Mouse (Mus musculus) T-cell, adult 2 months (primary cell): Measurements from ENCODE around the gene Gpc1.

ENCODE experiments used
- DNase-seq: peaks from one replicate; pipeline ENCODE4 v3.0.0; 2022; ENCODE audit warnings: low spot score

The Gpc1 gene

DNA sequence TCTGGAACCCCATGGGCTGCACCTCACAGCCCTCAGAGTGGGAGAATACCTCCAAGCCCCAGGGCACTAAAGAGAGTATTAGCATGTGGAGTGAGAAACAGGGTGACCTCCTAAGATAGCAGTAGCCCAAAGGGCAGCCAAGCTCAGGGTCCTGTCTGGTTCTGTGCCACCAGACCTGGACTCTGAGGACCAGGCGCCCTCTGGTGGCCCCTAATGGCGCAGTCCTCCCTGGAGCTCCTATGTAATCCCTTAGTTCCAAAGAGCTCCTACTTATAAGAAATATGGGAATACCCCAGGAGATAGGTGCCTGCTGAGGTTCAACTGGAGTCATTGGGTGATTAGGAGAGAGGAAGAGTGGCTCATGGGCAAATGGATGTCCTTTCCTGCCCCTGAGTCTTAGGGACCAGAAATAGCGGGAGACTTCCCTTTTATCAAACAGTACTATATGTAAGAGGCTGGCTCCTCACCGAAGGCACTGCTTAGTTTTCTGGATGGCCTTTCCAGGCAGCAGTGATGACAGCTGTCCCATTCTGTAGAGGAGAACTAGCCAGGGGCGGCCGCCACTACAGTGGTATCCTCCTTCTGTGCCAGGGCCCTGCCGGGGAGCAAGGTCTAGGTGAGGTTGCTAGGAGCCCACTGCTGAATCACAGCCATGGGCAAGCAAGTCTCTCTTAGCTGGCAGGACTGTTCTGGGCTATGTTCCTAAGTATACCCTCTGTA, 2.7 kb downstream of the Gpc1 start:
- DNase-seq = peak; percentile 26

DNA sequence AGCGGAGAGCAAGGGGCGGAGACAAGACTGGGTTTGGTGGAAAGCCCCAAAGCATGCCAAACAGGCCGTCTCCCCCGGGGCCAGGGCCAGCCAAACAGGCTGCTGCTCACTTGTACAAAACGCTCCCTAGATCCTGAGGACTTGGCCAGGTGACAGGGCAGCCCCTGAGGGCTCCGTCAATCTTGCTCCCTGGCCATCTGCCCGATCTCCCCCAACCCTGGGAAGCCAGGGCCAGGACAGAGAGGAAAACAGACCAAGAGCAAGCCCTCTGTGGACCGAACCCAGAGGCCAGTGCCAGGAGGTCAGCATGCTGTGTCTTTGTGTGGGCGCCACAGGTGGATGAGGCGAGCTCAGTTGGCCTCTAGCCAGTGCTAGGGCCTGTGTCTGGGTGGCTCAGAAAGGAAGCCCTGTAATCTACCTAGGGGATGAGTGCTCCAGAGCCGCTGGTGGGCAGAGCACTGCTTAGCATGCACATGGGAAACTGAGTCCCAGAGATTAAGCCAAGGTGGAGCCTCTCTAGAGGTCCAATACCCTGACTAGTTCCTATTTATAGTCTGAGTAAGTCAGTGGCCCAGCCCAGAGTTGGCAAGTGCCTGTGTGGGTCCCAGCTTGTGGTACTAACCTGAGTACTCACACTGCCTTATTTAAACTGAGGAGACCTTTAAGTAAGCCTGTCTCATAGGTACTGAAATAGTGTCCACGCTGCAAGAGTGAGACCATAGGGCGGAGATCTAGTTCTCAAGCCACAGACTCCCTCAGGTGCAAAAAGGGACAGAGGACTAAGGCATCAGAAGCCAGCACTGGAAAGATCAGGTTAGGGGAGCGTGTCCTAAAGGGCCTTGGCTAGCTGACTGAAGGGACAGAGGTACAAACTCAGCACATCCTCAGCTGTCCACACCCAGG, 6.7 kb downstream of the Gpc1 start:
- DNase-seq = no peak

DNA sequence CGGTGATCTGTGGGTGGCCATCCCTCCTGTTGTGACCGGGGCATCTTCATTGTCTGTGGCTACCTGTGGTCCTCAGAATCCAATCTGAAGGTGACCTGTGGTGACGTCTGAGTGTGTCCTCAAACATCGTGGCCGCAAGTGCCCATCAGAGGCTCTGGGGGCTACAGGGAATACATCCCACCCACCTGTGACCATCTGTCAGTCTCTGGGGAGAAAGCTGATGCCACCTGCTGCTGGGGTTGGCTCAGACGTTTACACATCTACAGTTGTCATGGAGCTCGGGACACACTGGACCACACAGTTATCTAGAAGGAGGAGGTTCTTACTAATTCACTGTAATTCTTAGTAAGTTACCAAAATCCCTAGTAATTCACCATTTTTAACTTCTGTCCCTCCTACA, 7.8 kb downstream of the Gpc1 start:
- no peak for DNase-seq

DNA sequence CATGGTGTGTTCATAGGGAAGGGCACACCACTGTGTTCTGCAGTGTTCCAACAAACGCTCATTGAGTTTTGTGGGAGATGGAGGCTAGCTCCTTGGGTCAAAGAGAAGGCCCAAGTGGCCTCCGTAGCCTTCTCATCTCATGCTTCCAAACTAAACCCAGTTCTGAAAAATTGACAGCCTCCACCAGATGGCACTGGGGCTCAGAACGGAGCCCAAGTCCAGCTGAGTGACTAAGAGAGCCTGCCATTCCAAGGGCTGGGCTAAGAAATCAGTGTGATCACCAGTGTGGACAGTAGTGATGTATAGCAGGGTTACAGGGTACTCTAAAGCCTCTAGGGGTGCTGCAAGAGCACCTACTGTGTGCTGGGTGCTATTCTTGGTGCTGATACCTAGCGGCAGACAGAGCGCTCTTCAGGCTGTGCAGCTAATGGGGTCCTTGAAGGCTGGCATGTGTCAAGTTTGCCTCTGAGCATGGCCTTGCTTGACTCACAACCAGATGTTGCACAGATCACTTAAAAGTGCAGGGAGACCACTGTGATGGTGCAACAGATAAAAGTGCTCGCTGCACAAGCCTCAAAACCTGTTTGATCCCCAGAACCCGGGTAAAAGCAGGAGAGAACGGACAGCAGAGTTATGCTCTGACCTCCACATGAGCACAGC, 8.9 kb downstream of the Gpc1 start:
- no peak for DNase-seq

DNA sequence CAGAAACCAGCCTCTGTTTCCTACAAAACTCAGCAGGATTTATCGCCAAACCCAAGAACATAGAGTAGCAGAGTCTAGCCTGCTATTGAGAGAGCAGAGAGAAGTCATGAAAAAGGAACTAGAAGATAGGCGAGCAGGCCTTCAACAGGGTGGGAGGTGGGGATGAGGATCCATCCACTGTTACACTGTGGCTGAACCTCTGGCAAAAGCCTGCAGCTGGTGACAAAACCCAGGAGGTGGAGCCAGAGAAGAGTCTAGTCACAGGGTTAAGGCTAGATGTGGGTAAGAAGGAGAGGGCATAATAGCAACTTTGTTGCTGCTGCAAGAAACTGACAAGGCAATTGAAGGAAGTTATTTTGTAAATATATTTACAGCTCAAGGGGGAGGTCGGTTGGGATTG, 10.0 kb downstream of the Gpc1 start:
- DNase-seq = no peak

DNA sequence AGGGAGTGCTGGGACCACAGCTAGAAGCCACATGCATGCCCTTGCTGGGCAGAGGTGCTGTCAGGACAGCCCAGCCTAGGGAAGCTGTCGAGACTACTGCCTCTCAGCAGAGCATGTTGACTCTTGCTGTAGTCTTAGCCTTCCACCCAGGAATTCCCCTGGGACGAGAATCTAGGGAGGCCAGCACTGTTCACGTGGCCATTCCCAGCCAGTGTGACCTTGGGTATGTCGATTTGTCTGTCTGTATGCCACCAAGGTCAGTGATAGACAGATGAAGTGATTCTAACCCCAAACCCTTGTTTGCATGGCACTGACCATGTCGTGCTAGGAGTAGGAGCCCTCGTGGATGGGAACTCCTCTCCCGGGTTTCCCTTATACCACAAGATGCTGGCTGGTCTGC, 14.4 kb downstream of the Gpc1 start:
- no peak for DNase-seq

DNA sequence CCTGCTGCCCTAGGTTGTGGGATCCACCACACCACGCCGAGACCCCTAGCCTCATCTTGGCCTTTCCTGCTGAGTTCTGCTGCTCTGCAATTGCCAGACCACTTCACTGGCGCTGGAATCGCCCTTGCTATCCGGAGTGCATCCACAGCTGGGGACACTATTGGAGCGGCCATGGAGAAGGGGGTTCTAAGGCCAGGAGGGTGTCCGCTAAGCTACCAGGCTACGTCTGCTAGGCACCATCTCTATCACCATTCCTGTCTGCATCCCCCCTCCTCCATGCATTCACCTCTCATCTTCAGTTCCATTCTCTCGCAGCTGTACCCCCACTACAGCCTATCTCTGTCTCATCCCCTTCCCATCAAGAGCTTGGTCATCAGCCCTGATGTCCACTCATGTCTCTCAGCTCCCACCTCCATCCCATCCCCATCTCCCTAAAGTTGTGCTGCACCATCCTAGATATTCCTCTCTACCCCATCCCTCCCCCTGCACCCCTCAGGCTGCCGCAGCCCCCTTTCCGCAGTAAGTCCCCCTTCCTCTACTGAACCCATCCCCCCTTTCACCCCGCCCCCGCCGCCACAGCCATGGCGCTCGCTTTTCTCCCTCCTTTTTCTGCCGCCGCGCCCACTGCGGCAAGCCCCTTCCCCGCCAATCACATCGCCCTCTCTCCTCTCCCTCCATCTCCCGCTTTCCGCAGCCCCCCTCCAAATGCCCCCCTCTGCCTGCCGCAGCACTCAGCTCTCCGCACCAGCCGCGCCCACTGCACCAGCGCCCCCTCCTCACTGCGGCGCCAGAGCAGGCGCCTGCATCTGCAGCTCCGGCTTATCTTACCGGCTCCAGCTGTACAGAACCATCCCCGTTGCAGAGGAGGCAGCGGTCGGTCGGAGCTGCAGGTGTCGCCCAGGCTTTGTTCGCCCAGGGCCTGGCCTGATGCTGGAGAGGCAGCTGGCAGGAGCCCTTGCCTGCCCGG, 16.7 kb downstream of the Gpc1 start:
- no peak for DNase-seq

DNA sequence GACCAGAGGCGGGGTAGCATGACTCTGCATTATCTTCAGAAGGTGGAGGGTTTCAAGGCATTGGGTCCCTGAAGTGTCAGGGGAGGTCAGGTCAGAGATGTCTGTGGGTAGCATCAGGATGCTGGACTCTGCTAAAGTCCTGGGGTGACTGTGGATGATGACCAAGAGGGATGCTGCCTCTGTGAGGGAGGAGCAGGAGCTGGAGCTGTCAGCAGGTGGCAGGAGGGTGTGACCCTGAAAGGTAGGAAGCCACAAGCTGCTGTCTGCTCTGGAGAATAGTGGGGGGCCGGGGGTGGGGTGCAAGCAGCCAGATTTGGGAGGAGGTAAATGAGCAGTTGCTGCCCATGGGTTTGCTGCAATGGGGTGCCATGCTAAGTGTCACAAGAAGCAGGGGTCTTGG, 18.0 kb downstream of the Gpc1 start:
- no peak for DNase-seq

DNA sequence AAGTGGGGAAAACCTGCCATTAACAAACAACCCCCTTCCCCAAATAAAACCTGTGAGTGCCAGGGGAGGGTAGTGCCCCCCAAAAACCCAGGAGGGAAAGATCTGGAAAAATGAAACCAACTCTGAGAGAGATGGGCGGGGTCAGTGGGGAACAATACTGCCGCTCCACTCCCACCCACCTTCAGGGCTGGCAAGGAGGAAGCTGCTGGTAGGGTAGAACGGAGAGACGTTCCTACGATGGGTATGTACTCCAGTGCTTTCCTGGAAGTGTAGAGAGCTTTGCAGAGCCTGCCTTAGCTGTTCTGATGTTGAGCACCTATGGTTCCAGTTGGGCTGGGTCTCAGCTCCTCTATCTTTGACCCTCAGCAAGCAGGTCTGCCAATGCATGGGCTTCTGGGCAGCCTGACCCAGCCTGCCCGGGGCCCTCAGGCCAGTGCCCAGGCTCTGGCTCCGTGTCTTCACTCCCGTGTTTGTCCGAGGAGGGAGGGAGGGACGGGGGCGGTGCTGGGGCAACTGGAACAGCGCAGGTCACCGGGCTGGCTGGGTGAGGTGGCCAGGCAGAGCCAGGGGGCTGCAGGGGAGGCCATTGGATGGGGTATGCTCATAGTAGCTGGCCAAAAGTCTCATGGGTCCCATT, 18.6 kb downstream of the Gpc1 start:
- DNase-seq = no peak

DNA sequence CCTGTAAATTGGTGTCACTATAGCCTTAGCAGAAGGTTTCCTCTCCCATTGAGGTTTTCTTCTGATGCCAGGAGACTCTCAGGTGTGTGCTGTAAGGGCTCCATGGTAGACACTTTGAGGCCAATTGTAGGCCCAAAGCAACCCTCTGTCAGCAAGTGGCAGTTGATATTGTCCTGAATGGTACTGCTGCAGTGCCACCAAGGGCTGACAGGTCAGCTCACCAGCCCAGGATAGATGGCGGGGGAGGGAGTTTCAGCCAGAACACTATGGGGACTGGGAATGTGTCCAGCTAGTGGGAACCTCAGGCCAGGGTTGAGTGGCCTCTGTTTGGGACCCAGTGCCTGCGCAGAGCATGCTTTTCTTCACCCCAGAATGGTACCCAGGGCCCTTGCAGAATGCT, 21.0 kb downstream of the Gpc1 start:
- DNase-seq = no peak

DNA sequence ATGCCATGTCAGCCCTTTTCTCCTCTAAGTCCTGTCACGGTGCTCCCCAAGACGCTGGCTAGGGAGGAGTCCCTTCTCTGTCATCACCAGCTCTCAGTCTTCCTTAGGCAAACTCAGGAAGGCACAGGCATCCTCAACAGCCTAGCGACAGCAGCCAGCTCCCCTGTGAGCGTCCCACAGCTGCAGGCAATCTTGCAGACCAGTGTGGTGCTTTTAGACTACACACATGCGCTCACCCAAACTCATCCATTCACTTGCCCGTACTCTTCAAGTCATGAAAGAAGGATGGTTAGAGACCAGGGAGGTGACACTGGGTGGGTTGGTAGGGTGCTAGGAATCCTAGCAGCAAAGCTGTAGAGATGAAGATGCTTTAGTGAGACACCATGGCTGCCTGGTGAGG, 30.1 kb downstream of the Gpc1 start:
- no peak for DNase-seq

DNA sequence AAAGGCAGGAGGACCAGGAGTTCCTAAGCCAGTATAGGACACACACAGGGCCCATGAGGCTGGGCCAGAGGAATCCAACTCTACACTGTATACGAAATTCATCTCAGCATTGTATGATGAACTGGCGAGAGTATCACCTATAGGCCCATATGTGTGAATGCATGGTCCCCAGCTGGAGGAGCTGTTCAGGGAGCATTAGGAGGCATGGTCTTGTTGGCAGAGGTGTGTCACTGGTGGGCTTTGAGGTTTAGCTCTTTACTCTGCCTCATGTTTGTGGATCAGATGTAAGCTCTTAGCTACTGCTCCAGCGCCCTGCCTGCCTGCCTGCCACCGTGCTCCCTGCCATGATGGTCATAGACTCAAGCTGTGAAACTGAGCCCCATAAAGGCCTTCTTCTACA, 31.8 kb downstream of the Gpc1 start:
- no peak for DNase-seq

DNA sequence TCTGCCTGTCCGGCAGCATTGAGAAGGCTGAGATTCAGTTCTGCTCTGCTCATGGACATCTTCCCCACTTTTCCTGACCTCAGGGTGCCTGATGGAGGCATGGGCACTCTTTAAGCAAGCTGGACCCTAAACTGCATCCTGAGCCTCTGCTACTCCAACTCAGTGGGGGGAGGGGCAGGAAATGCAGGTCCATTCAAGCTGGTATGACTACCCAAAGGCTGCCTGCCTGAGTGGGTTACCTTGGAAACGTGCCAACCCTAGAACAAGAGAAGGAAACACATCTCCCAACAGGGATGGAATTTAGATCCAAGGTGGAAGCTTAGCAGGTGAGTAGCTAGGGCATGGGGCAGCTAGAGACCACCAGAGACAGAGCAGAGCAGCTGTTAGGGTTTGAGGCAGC, 34.7 kb downstream of the Gpc1 start:
- DNase-seq = no peak

DNA sequence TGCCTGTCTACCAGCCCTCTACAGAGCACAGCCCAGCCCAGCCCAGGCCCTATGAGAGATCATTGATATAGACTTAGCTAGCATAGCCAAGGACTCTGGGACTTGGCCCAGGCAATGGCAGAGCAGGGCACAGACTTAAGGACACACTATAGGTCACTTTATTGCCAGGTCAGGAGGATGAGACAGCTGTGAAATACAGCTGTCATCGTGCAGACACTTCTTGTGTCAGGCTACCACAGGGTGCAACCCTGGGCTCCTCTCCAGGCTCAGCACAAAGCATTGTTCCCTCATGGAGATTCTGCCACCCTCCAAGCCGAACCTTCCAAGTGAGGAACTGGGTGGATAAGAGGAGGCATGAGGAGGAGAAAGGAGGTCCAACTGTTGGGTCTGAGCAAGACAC, 38.5 kb downstream of the Gpc1 start:
- DNase-seq = no peak

DNA sequence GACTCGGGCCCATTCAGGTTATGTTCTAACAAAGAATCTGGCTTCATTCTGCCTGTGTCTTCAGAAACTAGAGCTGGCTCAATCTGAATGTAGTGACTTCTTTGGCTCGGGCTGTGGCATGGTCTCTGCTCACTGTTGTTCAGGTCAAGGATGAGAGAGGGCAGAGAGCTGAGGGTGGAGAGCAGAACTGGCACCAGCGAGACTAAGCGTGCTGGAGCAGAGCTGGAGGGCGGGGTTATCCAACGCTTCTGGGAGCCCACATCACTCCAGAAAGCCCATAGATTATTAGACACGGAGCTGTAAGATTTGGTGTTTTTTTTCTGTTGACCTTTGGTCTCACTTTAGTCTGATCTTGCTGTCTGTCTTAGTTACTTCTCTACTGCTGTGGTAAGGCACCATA, 41.2 kb downstream of the Gpc1 start:
- DNase-seq = no peak

DNA sequence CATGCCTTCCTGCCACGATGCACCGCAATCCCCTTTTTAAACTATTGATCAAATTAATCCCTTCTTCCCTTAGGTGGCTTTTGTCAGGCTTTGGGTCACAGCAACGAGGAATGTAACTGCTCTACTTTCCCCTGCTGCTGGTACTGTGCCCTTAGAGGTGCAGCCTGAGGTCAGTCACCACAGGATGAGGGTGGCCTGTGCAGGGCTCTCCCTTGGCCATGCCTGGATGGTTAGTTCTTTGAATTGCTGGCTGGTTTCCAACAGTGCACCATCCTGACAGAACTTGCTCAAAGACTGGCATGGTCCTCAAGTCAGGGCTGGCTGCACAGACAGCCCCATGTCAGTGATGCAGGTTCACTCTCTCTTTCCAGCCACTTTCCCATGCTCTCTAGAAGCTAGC, 42.6 kb downstream of the Gpc1 start:
- DNase-seq = no peak

DNA sequence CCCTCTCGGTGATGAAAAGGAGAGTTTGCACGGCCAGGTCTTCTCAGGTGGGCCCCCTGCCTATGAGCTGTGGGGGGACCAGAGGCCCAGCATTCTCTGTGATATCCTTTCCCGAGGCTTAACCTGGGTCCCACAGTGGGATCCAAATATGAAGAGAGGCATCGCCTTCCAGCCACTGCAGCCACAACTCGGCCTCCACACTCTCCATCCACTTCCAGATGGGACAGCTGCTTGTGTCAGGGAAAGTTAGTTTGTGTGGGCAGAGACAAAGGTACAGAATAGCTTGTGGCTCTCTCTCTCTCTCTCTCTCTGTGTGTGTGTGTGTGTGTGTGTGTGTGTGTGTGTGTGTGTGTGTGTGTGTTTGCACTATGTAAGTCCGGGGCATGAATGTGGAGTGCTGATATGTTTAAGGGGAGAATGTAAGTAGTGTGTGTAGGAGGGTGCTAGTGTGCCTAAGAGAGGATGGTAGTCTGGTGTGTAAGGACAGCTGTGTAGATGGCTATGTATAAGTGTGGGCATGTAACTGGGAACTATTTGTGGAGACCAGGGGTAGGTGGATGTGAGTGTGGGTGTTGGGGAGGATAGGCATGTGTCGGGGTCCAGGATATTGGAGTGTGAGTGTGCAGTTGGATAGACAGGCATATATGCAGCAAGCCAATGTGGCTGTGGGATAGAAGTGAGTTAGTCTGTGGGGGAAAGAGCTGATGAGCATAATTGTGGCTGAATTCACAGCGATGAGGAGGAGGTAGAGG, 44.1 kb downstream of the Gpc1 start:
- DNase-seq = no peak

DNA sequence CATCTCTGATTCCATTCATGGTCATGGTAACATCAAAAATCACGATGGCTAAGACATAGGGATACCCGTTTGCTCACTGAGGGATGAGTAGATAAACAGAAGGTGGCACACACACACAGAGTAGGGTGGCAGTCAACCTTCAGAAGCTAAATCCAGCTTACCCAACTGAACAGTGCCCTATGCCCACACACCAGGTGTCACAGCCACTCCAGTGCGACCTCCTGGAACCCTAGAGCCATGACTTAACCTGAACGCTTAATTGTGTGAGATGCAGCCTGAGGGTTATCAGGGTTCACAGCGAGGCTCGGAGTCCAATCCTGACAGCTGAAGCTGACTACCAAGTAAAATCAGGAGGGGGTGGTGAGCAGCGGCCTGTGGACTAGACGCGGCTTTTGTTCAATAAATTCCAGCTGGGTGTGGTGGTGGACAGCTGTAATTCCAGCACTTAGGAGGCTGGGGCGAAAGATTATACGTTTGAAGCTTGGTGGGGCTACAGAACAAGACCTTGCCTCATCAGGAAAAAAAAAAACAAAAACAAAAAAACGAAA, 46.1 kb downstream of the Gpc1 start:
- no peak for DNase-seq

DNA sequence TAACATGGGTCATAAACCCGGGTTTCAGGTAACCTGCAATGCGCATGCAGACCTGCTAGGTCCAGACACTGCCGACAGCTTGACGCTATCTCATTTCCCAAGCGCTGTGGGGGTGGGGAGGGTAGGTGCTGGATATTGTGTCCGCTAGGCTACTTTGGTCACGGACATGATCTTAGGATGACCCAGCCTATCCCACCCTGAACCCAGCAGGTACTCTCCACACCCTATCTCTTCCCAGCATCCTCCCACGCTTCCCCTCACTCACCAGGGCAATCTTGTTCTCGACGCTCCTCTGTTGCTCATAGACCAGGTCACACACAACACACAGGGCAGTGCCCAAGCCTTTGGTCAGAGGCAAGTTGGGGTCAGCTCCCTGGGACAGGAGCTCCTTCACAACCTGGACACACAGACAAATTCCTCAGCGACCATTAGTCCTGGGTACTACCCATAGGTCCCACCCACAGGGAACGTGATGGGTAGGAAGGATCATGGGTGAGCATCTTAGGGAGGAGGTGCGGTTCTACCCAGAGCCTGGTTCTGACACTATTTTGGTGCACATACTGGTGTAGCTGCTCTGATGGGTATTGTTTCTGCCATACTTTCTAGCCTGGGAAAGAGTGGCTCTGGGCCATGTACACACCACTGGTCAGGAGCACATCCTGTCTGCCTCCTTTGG, 46.8 kb downstream of the Gpc1 start:
- DNase-seq = no peak

DNA sequence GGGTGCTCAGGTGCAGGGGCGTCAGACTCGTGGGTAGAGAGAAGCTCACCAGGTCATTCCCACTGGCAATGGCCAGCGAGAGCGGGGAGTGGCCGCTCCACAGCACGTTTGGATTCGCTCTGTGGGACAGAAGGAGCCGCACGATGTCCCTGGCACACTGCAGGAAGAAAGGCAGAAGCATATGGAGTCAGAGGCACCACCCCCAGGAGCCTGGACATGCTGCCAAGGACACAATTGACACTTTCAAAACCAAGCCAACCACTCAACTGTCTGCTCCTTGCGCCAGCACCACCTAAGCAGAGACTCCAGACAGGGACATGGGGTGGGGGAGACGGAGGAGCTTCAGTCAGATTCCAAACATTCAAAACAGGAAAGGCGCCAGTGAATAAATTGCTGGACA, 47.8 kb downstream of the Gpc1 start:
- no peak for DNase-seq
